17 mouse cellular contexts compared by ENCODE assay signal in genomic region chr1:34853786-34854185, GRCm38 (mm10). TPM values are rescaled to one million over a fixed set of nuclear protein-coding genes. Genes with fewer than 3 reads are reported as not detected.
DNase-seq lines count a peak whose midpoint lies in the region; TF ChIP-seq lines count a peak whose summit lies in the region.
"Had no signal": no experiment of that assay in that cellular context is flagged by ENCODE, and none has a peak within 500 bp of the region (broad histone marks: within the 10 kb centered on the region; RNA-seq: fewer than 3 reads in every experiment).

No protein-coding gene starts in this region.

- H3K36me3 ChIP-seq in kidney, adult 2 months (ENCODE audit: control insufficient read depth, insufficient read depth, low read length) = no peaks in the 10 kb centered on the region
- H3K36me3 ChIP-seq: G1E had no signal

- no peak overlapping the region for H3K4me3 ChIP-seq in kidney, adult 2 months (ENCODE audit: insufficient read depth, low read depth, low read length)

- no peak for TF ChIP-seq POLR2A in kidney, adult 2 months (IDR thresholded peaks at IDR 0.05; ENCODE audit: low read depth, low read length)

- TF ChIP-seq CTCF in kidney, adult 2 months (conservative IDR thresholded peaks at IDR 0.05; ENCODE audit: insufficient read depth, insufficient read length, low read depth, low read length) = no peak

- H3K4me1 ChIP-seq in kidney, adult 2 months (ENCODE audit: control insufficient read depth, insufficient read depth, low read length) = peaks cover 32% of the 10 kb centered on the region

- H3K27ac ChIP-seq in kidney, adult 2 months (ENCODE audit: insufficient read depth, low read depth, low read length) = peak overlapping the region; percentile 72

- 61% methylated on average over 2 of the region's 2 CpGs for WGBS in kidney, adult 2 months

- DNase-seq in kidney, adult 2 months = peak; percentile 68
- DNase-seq in kidney, postnatal 25 days = no peak
- peak; percentile 70 for DNase-seq in kidney, adult 9 months
- no peak for DNase-seq in kidney, postnatal 4 days
- DNase-seq: adrenal gland, adult 2 months; adrenal gland, adult 8-10 months; adrenal gland, postnatal 10 days; adrenal gland, postnatal 14 days; adrenal gland, postnatal 25 days; adrenal gland, postnatal 36 days; B cell, adult 2 months; cerebellum, adult 11 months; cerebellum, adult 11-12 months; cerebellum, adult 18-20 months had no signal

- no peaks in the 10 kb centered on the region for H3K27me3 ChIP-seq in kidney, adult 2 months (replicated peaks; ENCODE audit: control insufficient read depth, insufficient read depth, low read length)
- H3K27me3 ChIP-seq: CH12.LX, Patski had no signal

RNA-seq across cellular contexts. Expression of gene Plekhb2, which starts 4.0 kb away (rescaled TPM):
- polyA plus RNA-seq in kidney, adult 2 months (2012; rRNA removed) = 195 and 227 TPM in 2 replicates

RNA-seq across cellular contexts. Expression of gene Fam168b, which starts 10.9 kb away (rescaled TPM):
- polyA plus RNA-seq in kidney, adult 2 months (2012; rRNA removed) = 236 and 254 TPM in 2 replicates

Comparison
In these comparisons a context has a peak if more than half of its experiments do, and no peak if none do; other contexts are left out.
1. DNase-seq: peak in kidney, adult 2 months (single experiment) and kidney, adult 9 months (single experiment); none in kidney, postnatal 25 days (0 of 2) and kidney, postnatal 4 days (0 of 2).